Mouse (Mus musculus): Measurements from ENCODE around the gene Gbf1. TPM values are rescaled to one million over a fixed set of nuclear protein-coding genes. Genes with fewer than 3 reads are reported as not detected.
A peak's percentile ranks its signal among the peaks of the same experiment; 100 is the strongest.

The Gbf1 gene
- polyA plus RNA-seq, 1 experiment from 2014 or later: 71.1 TPM

DNA sequence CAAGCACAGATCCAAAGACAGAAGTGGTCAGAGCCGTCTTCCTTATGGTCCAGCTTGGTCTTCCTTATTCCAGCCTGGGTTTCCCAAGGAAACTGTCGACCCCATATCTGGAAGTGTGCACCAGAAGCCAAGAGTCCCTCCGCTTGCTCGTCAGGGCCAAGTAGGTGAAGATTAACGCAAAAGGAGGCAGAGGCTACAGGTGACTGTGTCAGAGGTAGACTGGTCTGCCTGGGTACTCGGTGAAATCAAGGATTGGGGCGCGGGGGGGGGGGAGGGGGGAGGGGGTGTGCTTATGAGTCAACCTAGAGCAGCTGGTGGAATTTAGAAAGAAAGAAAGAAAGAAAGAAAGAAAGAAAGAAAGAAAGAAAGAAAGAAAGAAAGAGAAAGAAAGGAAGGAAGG, 21.0 kb upstream of the Gbf1 start:
- Histone ChIP-seq H3K4me3 (peak overlapping the region; percentile 21; the same call in 1 of the 2 replicates), H3K36me3 (no peaks in the 10 kb centered on the region), H3K9ac (no peak overlapping the region), H3K4me2 (peak overlapping the region; percentile 49), H3K9me3 (no peaks in the 10 kb centered on the region), H3K4me1 (replicated peaks) (peaks cover 19% of the 10 kb centered on the region), H3K27ac (replicated peaks) (no peak overlapping the region), H3K27me3 (peaks cover 50% of the 10 kb centered on the region)
- ATAC-seq (ENCODE audit: low FRiP score, low read depth): no peak
- WGBS: 12% methylated on average over 8 of the region's 8 CpGs

DNA sequence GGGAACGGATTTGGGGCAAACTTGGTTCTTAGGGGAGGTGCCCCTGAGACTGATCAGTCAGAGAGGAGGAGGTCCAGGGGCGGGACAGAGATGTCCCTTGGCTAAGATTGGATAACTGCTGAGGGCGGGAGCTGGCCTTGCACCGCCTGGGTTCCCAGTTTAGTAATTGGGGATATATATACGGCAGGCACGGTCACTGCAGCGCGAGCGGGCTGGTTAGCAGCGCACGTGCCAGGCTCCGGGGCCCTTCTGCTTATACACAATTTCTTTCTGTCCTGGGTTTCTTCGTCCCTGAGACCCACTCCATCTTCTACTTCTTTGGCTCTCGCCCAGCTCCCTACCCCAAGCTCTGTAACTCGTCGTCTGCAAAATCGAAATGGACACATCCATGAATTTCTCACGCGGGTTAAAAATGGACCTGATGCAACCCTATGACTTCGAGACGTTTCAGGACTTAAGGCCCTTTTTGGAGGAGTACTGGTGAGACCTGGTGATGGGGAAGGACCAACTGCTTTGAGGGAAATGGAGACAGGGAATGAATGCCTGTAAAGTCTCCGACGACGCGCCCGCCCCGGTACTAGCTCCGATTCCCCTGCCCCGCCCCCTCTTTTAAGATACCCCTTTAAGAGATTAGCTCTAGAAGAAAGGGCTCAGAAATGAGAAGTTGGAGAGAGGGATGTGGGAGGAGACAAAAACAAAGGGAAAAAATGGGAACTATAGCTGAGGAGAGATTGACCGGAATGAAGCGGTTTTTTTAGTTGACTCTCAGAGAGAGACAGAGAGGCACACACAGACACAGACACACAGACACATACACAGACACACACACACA, 20.4 kb upstream of the Gbf1 start, which contains the start of gene Elovl3:
Elovl3 (plus strand) TSS at position 204 of the 832 bp plus-strand sequence.
- H3K9me3 ChIP-seq: no peaks in the 10 kb centered on the region
- no peak within 1 kb of the TSS for H3K9ac ChIP-seq
- ATAC-seq (ENCODE audit: low FRiP score, low read depth): no peak
- no peak within 1 kb of the TSS for H3K27ac ChIP-seq (replicated peaks)
- H3K4me3 ChIP-seq: peak within 1 kb of the TSS; percentile 21; the same call in 1 of the 2 replicates
- peaks cover 49% of the 10 kb centered on the region for H3K27me3 ChIP-seq
- WGBS: 3% methylated on average over 31 of the region's 31 CpGs
- no peaks in the 10 kb centered on the region for H3K36me3 ChIP-seq
- H3K4me2 ChIP-seq: peak within 1 kb of the TSS; percentile 49
- H3K4me1 ChIP-seq (replicated peaks): peaks cover 25% of the 10 kb centered on the region

DNA sequence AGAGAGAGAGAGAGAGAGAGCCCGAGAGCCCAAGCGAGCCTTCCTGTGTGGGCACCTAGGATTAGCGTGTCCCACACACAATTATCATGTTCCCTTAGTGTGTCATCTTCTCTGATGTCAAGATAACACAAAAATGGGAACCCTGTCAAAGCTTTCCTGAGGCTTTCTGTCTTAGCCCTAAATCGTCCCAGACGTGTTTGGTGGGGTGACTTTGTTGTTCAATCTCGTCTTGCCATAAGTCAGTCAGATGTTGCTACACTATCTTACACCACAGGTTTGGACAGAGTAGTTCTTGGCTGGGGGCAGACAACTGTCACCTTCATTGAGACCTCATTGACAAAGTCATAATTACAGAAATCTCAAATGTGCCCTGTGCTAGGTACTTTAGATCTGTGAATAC, 19.7 kb upstream of the Gbf1 start:
- peaks cover 29% of the 10 kb centered on the region for H3K4me1 ChIP-seq (replicated peaks)
- peaks cover 56% of the 10 kb centered on the region for H3K27me3 ChIP-seq
- no peak overlapping the region for H3K9ac ChIP-seq
- no peak overlapping the region for H3K27ac ChIP-seq (replicated peaks)
- ATAC-seq (ENCODE audit: low FRiP score, low read depth): no peak
- 46% methylated on average over 6 of the region's 6 CpGs for WGBS
- no peaks in the 10 kb centered on the region for H3K36me3 ChIP-seq
- H3K4me2 ChIP-seq: no peak overlapping the region
- H3K4me3 ChIP-seq: no peak overlapping the region
- H3K9me3 ChIP-seq: no peaks in the 10 kb centered on the region

DNA sequence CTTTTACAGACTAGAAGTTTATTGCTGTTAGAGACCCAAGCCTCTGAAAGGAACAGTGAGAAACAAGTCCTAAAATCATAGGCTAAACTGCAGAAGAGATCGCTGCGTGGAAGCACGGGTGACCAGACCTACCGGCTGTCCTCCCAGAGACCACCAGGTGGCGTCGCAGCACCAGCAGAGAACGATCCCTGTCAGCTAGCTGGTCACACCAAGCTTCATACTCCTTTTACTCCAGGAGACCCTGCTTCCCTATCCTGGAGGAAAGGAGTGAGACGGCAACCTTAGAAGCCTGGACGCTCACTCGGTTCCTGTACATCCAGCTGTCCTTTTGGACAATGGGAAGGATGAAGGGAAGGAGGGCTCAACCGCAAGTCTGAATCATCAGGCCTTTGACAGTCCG, 17.0 kb upstream of the Gbf1 start:
- H3K27ac ChIP-seq (replicated peaks): no peak overlapping the region
- H3K4me3 ChIP-seq: peak overlapping the region; percentile 52
- peak overlapping the region; percentile 99 for H3K4me2 ChIP-seq
- H3K36me3 ChIP-seq: no peaks in the 10 kb centered on the region
- H3K27me3 ChIP-seq: peaks cover 72% of the 10 kb centered on the region
- H3K4me1 ChIP-seq (replicated peaks): peaks cover 29% of the 10 kb centered on the region
- no peaks in the 10 kb centered on the region for H3K9me3 ChIP-seq
- under 1% methylated on average over 12 of the region's 12 CpGs for WGBS
- H3K9ac ChIP-seq: peak overlapping the region; percentile 39; the same call in 1 of the 2 replicates
- ATAC-seq (ENCODE audit: low FRiP score, low read depth): peak; percentile 83

DNA sequence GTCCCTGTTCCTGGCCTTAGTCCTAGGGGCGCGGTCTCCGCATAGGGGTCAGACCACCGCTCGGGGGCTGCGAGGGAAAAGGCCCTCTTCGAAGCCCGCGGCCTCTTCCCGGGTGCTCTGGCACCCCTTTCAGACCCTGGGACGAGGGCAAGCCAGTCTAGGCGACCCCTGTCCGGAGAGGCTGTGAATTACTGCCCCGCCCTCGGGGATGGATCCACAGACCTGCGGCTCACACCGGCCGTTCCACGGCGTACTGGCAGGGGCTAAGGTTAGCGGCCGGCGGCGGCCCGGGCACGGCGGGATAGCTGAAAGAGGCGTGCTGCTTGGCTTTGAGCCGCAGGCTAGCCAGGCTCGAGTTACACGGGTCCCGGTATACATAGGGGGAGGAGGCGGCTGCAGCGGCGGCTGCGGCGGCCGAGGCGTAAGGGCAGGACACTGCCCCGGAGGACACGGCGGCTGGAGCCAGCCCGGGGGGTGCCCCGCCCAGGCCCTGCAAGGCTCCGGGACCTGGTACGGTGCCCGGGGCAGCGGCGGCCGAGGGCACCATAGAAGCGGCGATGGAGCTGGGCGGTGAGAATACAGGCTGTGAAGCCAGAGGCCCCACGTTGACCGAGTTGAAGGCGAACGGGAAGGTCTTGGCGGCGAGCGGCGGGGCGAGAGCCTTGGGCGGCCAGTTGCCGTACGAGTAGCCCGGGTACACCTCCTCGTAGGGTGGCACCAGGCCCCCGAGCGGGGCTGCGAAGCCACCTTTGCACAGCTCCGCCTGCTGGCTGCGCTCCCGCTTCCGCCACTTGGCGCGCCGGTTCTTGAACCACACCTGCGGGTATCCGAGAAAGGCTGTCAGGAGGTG, 16.3 kb upstream of the Gbf1 start:
- no peaks in the 10 kb centered on the region for H3K36me3 ChIP-seq
- H3K9ac ChIP-seq: peak overlapping the region; percentile 39
- H3K27ac ChIP-seq (replicated peaks): no peak overlapping the region
- under 1% methylated on average over 78 of the region's 79 CpGs for WGBS
- no peaks in the 10 kb centered on the region for H3K9me3 ChIP-seq
- peaks cover 65% of the 10 kb centered on the region for H3K27me3 ChIP-seq
- peak; percentile 55 for ATAC-seq (ENCODE audit: low FRiP score, low read depth)
- peak overlapping the region; percentile 99 for H3K4me2 ChIP-seq
- peak overlapping the region; percentile 52 for H3K4me3 ChIP-seq
- H3K4me1 ChIP-seq (replicated peaks): peaks cover 29% of the 10 kb centered on the region

DNA sequence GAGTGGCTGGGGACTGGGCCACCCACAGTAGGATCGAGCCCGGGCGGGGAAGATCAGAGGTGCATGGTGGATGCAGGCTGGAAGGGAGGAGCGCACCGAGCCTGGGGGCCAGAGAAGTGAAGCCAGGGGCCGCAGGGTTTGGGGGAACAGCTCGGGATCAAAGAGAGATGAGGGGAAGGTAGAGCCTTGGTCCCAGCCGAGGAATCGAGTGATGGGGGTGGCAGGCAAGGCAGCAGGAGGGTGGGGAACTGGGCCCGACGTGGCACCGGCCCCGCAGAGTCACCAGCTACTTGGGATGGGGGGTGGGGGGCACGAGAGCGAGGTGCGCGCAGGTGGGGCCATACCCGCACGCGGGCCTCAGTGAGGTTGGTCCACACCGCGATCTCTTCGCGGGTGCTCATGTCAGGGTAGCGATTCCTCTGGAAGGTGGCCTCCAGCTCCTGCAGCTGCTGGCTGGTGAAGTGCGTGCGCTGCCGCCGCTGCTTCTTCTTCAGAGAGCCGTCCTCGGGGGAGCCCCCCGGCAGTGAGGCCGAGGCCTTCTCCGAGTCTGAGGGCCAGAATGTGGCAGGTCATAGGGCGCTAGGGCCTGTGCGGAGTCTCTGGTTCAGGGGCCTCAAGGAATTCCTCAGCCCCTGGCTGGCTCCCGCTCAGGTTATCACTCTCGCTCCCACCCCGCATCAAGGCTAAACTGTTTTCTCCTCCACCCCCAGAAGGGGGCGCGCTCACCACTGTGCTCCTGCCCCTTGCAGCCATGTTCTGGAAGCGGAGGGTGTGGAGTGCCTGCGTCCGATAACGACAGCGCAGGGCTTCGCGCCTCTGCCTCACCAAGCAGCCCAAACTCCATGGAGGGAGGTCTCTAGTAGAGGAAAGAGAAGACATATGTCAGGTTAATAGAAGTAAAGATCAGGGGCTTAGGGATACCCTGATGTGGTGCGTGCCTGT, 15.4 kb upstream of the Gbf1 start:
- peak overlapping the region; percentile 39; the same call in 1 of the 2 replicates for H3K9ac ChIP-seq
- peaks cover 58% of the 10 kb centered on the region for H3K27me3 ChIP-seq
- peak; percentile 45; the same call in 1 of the 2 replicates for ATAC-seq (ENCODE audit: low FRiP score, low read depth)

DNA sequence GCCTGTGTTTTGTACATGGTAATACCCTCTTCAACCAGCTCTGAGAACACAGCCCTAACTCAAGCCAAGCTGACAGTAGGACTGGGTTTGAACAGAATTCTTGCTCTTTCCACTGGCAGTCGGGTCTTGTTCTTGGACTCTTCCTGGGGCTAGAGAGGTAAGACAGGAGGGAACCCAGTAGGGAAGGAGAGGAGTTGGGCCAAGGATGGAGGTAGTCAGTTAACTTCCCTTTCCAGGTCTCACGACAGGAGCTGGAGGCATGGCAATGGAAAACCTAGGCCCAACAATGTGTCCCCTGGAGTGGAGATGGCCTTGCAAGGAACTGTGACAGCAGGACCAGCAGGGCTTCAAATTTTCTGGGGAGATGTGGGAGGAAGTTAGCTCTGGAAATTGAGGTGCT, 12.0 kb upstream of the Gbf1 start:
- Histone ChIP-seq H3K27me3 (peaks cover 51% of the 10 kb centered on the region), H3K9me3 (no peaks in the 10 kb centered on the region), H3K4me3 (no peak overlapping the region), H3K9ac (no peak overlapping the region), H3K36me3 (no peaks in the 10 kb centered on the region), H3K4me2 (no peak overlapping the region), H3K27ac (replicated peaks) (no peak overlapping the region), H3K4me1 (replicated peaks) (peaks cover 19% of the 10 kb centered on the region)
- WGBS: 58% methylated on average over 2 of the region's 2 CpGs
- ATAC-seq (ENCODE audit: low FRiP score, low read depth): no peak

More for the DNA sequence above, 15.4 kb upstream of the Gbf1 start:
- H3K9me3 ChIP-seq: no peaks in the 10 kb centered on the region
- H3K4me1 ChIP-seq (replicated peaks): peaks cover 24% of the 10 kb centered on the region
- H3K4me3 ChIP-seq: peak overlapping the region; percentile 52
- H3K4me2 ChIP-seq: peak overlapping the region; percentile 99
- no peak overlapping the region for H3K27ac ChIP-seq (replicated peaks)
- no peaks in the 10 kb centered on the region for H3K36me3 ChIP-seq
- WGBS: 3% methylated on average over 49 of the region's 49 CpGs

DNA sequence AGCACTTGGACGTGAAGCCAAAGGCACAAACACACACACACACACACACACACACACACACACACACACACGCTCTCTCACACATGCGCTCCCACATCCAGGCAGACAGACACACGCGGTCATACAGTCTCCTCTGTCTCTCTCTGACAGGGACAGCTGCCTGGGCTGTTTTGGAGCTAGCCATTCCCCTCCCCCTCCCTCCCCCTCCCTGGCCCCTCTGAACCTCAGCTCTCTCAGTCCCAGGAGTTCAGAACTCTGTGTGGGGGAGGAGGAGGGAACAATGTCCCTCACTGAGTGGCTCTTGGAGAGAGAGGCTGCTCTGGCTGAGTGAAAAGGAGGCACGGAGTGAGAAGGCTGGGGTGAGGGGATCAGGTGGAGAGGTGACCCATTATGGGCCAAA, 11.2 kb upstream of the Gbf1 start:
- Histone ChIP-seq H3K27ac (replicated peaks) (no peak overlapping the region), H3K4me1 (replicated peaks) (peaks cover 12% of the 10 kb centered on the region), H3K4me3 (no peak overlapping the region), H3K27me3 (peaks cover 57% of the 10 kb centered on the region), H3K36me3 (no peaks in the 10 kb centered on the region), H3K4me2 (no peak overlapping the region), H3K9me3 (no peaks in the 10 kb centered on the region), H3K9ac (no peak overlapping the region)
- peak; percentile 37 for ATAC-seq (ENCODE audit: low FRiP score, low read depth)
- WGBS: 16% methylated on average over 6 of the region's 6 CpGs

DNA sequence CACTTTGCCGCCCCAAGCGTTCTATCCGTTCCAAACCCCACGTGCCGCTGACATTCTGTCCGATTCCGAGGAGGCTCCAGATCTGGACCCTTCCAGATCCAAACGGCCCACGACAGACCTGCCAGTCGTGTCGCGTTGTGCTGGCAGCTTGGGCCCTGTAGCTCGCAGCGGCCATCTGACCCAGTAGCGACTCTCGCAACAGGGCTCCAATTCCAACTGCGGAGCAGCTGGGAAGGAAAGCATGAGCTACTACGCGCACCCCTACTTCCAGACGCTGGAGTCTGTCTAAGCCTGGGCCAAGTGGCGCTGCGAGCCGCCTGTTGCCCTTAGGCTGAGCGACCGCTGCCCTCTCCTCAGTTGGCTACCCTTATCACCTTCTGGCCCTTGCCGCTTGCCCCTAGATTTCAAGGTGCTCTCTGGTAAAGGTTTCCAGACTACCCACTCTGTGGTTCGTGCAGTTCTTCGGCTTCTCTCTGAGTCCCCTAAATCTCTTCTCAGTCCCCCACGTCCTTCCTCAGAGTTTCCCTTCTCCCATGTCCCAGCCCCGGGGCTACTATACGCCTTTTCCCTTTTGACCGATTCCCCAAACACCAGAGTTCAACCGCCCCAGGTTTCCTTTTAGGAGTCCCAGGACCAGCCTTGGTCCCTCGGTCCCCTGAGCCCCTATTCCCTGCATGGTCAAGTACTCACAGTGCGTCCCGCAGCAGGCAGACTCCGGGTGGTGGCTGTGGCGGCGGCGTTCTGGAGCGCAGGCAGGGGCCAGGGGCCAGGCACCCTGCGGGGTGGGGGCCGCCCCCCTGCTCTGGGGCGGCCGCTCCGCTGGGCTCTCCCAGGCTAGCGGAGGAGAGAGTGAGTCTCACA, 4.6 kb upstream of the Gbf1 start, which contains the start of gene Pitx3:
Pitx3 (minus strand) TSS at position 816 of the 861 bp plus-strand sequence.
- WGBS: under 1% methylated on average over 47 of the region's 47 CpGs
- Histone ChIP-seq H3K27me3 (peaks cover 79% of the 10 kb centered on the region), H3K36me3 (no peaks in the 10 kb centered on the region), H3K4me1 (replicated peaks) (peaks cover 20% of the 10 kb centered on the region), H3K4me3 (peak within 1 kb of the TSS; percentile 53), H3K4me2 (peak within 1 kb of the TSS; percentile 99), H3K9ac (peak within 1 kb of the TSS; percentile 27), H3K9me3 (no peaks in the 10 kb centered on the region), H3K27ac (replicated peaks) (no peak within 1 kb of the TSS)
- ATAC-seq (ENCODE audit: low FRiP score, low read depth): no peak

DNA sequence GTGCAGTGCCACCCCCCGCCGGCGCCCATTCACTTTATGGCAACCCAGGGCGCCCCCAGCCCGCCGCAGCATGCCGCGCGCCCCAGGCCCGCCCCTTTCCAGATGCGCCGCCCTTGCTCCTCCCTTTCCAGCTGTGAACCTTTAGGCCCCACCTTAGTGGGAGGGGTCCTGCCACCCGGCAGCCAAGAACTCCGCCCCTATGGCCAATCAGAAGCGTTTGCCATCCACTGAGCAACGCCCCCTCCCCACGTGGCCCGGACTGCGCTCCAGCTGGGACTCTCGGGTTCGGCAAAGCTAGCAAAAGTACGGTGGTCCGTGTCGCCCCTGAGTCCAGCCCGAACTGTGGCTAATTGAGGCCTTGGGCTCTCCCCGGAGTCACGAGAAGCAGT, 3.9 kb upstream of the Gbf1 start:
- WGBS: 0% methylated on average over 24 of the region's 27 CpGs
- no peak overlapping the region for H3K27ac ChIP-seq (replicated peaks)
- peak; percentile 35; the same call in 1 of the 2 replicates for ATAC-seq (ENCODE audit: low FRiP score, low read depth)
- peaks cover 26% of the 10 kb centered on the region for H3K4me1 ChIP-seq (replicated peaks)
- peak overlapping the region; percentile 53 for H3K4me3 ChIP-seq
- H3K4me2 ChIP-seq: peak overlapping the region; percentile 99
- peaks cover 75% of the 10 kb centered on the region for H3K27me3 ChIP-seq
- no peaks in the 10 kb centered on the region for H3K36me3 ChIP-seq
- H3K9ac ChIP-seq: peak overlapping the region; percentile 27
- H3K9me3 ChIP-seq: no peaks in the 10 kb centered on the region
